Mouse (Mus musculus) liver (tissue): ENCODE data around the gene Naa15.

Experiments used
- DNase-seq: peaks from one replicate; pipeline ENCODE4 v3.0.0-alpha.2; 2020; ENCODE audit warnings: mixed read lengths

Gene Naa15

GRCm38 (mm10) chr3:51517878-51518762, 103.2 kb downstream of the Naa15 start:
- peak; percentile 15 for DNase-seq

GRCm38 (mm10) chr3:51518763-51519121, 103.8 kb downstream of the Naa15 start:
- DNase-seq, result peak; percentile 45

- DNase-seq, result no peak
These were observed 106.3 kb downstream of the Naa15 start for GRCm38 (mm10) chr3:51521262-51521661.

GRCm38 (mm10) chr3:51525186-51525785, 110.3 kb downstream of the Naa15 start:
- DNase-seq, result no peak
